Mouse (Mus musculus) gastrocnemius, adult 2 months (tissue): ENCODE results near the gene Olfr1255. TPM values are rescaled to one million over a fixed set of nuclear protein-coding genes. Genes with fewer than 3 reads are reported as not detected.

ENCODE experiments used
- DNase-seq: peaks from one replicate; pipeline ENCODE4 v3.0.0; 2022
- H3K27ac ChIP-seq: fragments of 200-600 bp; 2 replicates; pipeline ENCODE4 v1.8.1; 2022; ENCODE audit warnings: mild to moderate bottlenecking
- H3K4me3 ChIP-seq: fragments of 200-600 bp; 2 replicates; pipeline ENCODE4 v1.8.1; 2022; ENCODE audit warnings: mild to moderate bottlenecking, moderate library complexity
- CTCF ChIP-seq: fragments of 200-600 bp; IDR thresholded peaks from 2 replicates; pipeline ENCODE4 v1.8.1; 2022; ENCODE audit warnings: antibody characterized with exemption, mild to moderate bottlenecking, moderate library complexity
- intact Hi-C: fragments of 180-260 bp; cut with DNase I; formaldehyde crosslinking; loops from one replicate; pipeline ENCODE4 v1.15.1; 2025
- long read RNA-seq, 2 experiments: library from polyadenylated mRNA; stranded (forward); transcript quantifications; one replicate each; pipeline ENCODE4 v2.0.0; 2021
- total RNA-seq, 2 experiments: library from RNA; stranded (reverse); gene quantifications; 2 replicates each; pipeline ENCODE4 v1.2.3; 2021

The Olfr1255 gene
- not detected for total RNA-seq
- long read RNA-seq, experiment 1, result 0 reads
- long read RNA-seq, experiment 2, result 0 reads

DNA sequence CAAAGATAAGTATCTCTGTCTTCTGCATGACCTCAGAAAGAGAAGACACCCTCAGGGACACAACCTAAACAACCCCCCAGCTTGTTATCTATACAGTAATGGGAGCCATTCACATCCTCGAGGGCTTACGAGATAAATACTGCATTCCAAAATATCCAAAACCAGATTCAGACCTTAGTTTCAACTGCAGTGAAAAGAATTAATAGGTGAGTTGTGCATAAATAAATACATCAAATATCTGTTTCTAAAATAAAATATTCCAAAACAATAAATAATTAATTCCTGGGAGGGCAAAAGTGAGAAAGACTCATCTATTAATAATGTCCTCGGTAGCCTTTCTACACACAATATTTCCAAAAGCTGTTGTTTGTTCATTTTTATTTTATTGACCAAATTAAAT is at the start of gene Olfr1255:
TSS of gene Olfr1255 (plus strand) at position 301 of the 400 bp plus-strand sequence.
- DNase-seq, result no peak
- Histone ChIP-seq H3K27ac (no peak within 1 kb of the TSS), H3K4me3 (no peak within 1 kb of the TSS)
- TF ChIP-seq CTCF, result no peak
- intact Hi-C loops, result no loop called here

DNA sequence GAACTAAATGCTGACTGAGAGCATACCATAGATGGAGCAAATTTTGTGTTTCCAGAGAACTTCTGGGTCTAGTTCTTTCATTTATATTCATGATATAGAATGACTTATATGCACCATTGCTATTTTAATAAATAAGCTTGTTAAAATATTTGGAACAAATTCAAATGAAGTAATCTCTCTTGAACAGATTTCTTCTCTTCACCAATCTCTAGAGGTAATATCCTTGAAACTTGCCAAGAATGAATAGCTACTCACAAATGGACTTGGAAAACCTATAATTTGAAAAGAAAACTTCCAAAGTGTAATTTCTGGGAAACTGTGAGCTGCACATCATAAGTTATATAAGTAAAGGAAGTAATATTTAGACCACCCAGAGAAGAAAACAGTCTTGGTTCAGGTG is 18.3 kb upstream of the Olfr1255 start, which contains the start of gene Olfr1254:
TSS of gene Olfr1254 (minus strand) at position 101 of the 400 bp plus-strand sequence.
- TF ChIP-seq CTCF, result no peak
- Histone ChIP-seq H3K4me3 (no peak within 1 kb of the TSS), H3K27ac (no peak within 1 kb of the TSS)
- DNase-seq, result no peak
- intact Hi-C loops, result no loop called here

DNA sequence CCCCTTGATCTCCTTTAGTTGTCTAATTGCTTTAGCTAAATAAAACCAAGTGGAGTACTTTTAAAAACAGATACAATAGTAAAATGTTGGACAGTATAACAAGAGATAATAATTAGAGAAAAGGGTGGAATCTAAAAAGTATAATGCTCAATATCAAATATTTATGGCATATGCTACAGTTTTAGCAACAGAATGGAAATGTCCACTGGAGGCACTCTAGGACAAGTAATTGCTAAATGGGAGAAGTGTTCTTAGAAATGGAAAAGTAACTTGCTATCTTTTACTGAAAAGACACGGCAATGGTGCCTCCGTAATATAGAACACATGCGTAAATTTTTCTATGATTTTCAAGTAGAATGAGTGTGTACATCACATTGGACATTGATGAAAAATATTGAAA is 12.3 kb upstream of the Olfr1255 start:
- H3K4me3 ChIP-seq, result no peak overlapping the region
- intact Hi-C loops, result no loop called here
- TF ChIP-seq CTCF, result no peak
- H3K27ac ChIP-seq, result no peak overlapping the region
- no peak for DNase-seq

DNA sequence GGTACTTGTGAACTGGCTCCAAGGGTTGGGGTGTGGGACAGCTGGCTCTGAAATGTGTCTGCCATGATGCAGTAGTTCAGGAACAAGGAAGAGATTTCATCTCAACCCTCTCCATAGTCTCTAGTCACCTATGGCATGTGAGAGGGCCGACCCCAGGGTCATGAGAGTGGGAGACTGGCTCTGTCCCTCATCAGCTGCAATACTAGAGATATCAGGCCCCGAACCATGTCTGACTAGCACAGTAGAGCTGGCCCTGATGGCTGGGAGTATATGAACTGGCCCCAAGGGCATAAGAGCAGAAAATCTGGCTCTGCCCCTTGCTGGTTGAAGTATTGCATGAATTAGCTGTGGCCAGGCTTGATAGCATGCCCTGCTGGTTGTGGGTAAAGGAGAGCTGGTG is 1.1 kb upstream of the Olfr1255 start:
- Histone ChIP-seq H3K4me3 (no peak overlapping the region), H3K27ac (no peak overlapping the region)
- no peak for TF ChIP-seq CTCF
- intact Hi-C loops, result no loop called here
- no peak for DNase-seq

DNA sequence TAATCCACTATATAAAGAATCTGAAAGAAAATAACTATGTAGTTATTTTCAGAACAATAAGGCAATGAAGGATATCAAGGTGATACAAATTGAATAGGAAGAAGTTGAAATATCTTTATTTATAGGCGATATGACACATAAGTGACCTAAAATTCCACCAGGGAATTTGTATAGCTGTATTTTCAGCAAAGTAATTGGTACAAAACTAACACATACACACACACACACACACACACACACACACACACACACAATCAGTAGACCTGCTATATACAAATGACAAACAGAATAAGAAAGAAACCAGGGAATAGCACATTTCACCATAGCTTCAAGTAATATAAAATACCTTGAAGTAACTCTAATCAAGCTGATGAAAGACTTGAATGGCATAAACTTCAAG is 8.4 kb downstream of the Olfr1255 start:
- H3K27ac ChIP-seq, result no peak overlapping the region
- no peak for TF ChIP-seq CTCF
- H3K4me3 ChIP-seq, result no peak overlapping the region
- no peak for DNase-seq
- intact Hi-C loops, result no loop called here

DNA sequence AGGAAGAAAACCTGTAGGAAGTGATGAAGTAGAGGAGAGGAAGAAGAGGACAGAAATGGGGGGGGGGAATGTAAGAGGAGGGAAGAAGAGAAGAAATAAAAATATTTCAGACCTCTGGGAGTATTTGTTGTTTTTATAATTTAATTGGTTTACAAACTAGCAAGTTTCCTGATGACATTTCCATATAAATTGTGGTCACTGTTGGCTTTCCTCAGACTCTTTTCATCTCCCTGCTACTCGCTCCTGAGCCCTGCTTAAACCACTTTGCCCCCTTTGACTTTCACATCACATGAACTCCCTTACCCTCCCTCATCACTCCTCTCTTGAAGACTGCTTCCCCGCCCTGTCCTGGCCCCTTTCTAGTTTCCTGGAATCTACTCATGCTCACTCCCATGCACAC is 29.6 kb downstream of the Olfr1255 start, which contains the start of gene Olfr1256:
TSS of gene Olfr1256 (minus strand) at position 101 of the 400 bp plus-strand sequence.
- no peak within 1 kb of the TSS for H3K4me3 ChIP-seq
- intact Hi-C loops, result no loop called here
- H3K27ac ChIP-seq, result no peak within 1 kb of the TSS
- TF ChIP-seq CTCF, result no peak
- no peak for DNase-seq

DNA sequence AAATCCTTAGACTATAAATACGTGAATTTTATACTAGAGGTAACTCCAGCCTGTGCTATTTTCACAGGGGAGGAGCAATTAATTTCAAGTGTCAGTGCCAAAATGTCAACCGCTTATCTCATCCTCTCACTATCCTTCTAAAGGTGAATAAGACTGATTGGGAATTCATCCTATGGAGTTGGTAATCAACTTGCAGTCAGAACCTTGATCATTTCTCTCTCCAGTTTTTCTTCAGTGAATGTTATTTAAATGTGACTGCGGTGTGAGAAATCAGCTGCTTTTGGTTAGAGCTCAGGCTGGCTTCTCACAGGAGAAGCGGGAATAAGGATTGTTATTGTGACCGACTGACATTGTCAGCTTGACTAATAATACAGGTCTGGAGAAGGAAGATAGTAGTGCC is 36.3 kb downstream of the Olfr1255 start, which contains the start of gene Olfr48:
TSS of gene Olfr48 (minus strand) at position 101 of the 400 bp plus-strand sequence.
- no peak within 1 kb of the TSS for H3K27ac ChIP-seq
- no peak for DNase-seq
- TF ChIP-seq CTCF, result no peak
- no peak within 1 kb of the TSS for H3K4me3 ChIP-seq
- intact Hi-C loops, result no loop called here

DNA sequence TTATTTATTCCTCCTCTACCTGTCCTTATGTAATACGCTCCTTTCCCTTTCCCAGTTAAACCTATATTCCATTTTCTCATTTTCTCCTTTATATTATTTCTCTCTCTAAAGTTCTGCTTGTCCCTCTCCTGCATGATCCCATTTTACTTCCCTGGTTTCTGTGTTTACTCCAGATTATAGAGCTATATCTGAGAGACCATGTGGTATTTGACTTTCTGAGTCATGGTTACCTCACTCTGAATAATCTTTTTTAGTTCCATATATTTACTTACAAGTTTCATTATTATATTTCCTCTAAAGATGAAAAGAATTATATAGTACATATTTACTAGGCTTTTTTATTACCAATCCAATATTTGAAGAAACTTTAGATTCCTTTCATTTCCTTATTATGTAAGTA is 37.4 kb downstream of the Olfr1255 start:
- intact Hi-C loops, result no loop called here
- no peak overlapping the region for H3K27ac ChIP-seq

More for the DNA sequence above, 37.4 kb downstream of the Olfr1255 start:
- no peak overlapping the region for H3K4me3 ChIP-seq
- no peak for TF ChIP-seq CTCF
- DNase-seq, result no peak

Other genes starting within 250 kb of the Olfr1255 start
- gene Olfr1245, start 233.6 kb upstream of the Olfr1255 start, total RNA-seq, result not detected
- gene Olfr1246, start 218.9 kb upstream of the Olfr1255 start, total RNA-seq, result not detected
- gene Olfr1247, start 197.9 kb upstream of the Olfr1255 start, total RNA-seq, result under 1 TPM; 0.03 to 0.06 TPM
- not detected for gene Olfr1248, start 193.8 kb upstream of the Olfr1255 start, total RNA-seq
- not detected for gene Olfr1249, start 177.1 kb upstream of the Olfr1255 start, total RNA-seq
- not detected for gene Olfr1250, start 150.6 kb upstream of the Olfr1255 start, total RNA-seq
- not detected for gene Olfr1251, start 140.1 kb upstream of the Olfr1255 start, total RNA-seq
- not detected for gene Olfr1252, start 87.0 kb upstream of the Olfr1255 start, total RNA-seq
- not detected for gene Olfr1253, start 55.0 kb upstream of the Olfr1255 start, total RNA-seq
- not detected for gene Olfr1254, start 18.4 kb upstream of the Olfr1255 start, total RNA-seq
- gene Olfr1256, start 29.5 kb downstream of the Olfr1255 start, total RNA-seq, result not detected
- not detected for gene Olfr48, start 36.2 kb downstream of the Olfr1255 start, total RNA-seq
- not detected for gene Olfr1257, start 66.4 kb downstream of the Olfr1255 start, total RNA-seq
- gene Olfr1258, start 115.3 kb downstream of the Olfr1255 start, total RNA-seq, result not detected
- gene Olfr1259, start 136.6 kb downstream of the Olfr1255 start, total RNA-seq, result not detected
- not detected for gene Olfr1260, start 162.3 kb downstream of the Olfr1255 start, total RNA-seq
- not detected for gene Olfr1261, start 179.2 kb downstream of the Olfr1255 start, total RNA-seq
- gene Olfr1262, start 188.1 kb downstream of the Olfr1255 start, total RNA-seq, result not detected
- not detected for gene Olfr1263, start 200.1 kb downstream of the Olfr1255 start, total RNA-seq
- not detected for gene Olfr1264, start 213.5 kb downstream of the Olfr1255 start, total RNA-seq
- not detected for gene Olfr1265, start 223.3 kb downstream of the Olfr1255 start, total RNA-seq